Mouse (Mus musculus): ENCODE data around the gene Ak8. TPM values are rescaled to one million over a fixed set of nuclear protein-coding genes. Genes with fewer than 3 reads are reported as not detected.

The Ak8 gene
- polyA plus RNA-seq, 1 experiment from 2014 or later, result 0.72 TPM

GRCm38 (mm10) chr2:28692692-28693091, 7.3 kb upstream of the Ak8 start:
- WGBS, result 74% methylated on average over 9 of the region's 9 CpGs
- Histone ChIP-seq H3K4me3 (no peak overlapping the region), H3K36me3 (peaks cover 14% of the 10 kb centered on the region), H3K27ac (replicated peaks) (no peak overlapping the region), H3K4me1 (peaks cover 8% of the 10 kb centered on the region; the same call in 1 of the 2 replicates), H3K9me3 (replicated peaks) (no peaks in the 10 kb centered on the region), H3K27me3 (ENCODE audit: low read depth, poor library complexity, severe bottlenecking) (0 out of 2 replicates have a peak, but pooled peaks cover under 1% of the 10 kb centered on the region)
- no peak for DNase-seq (ENCODE audit: low spot score)

- Histone ChIP-seq H3K36me3 (no peaks in the 10 kb centered on the region), H3K27ac (replicated peaks) (no peak overlapping the region), H3K9me3 (replicated peaks) (no peaks in the 10 kb centered on the region), H3K27me3 (ENCODE audit: low read depth, poor library complexity, severe bottlenecking) (peaks cover 21% of the 10 kb centered on the region), H3K4me1 (peaks cover 45% of the 10 kb centered on the region), H3K4me3 (no peak overlapping the region)
- DNase-seq (ENCODE audit: low spot score), result no peak
- 77% methylated on average over 5 of the region's 5 CpGs for WGBS
Observed at GRCm38 (mm10) chr2:28698566-28698965, 1.4 kb upstream of the Ak8 start.

- DNase-seq (ENCODE audit: low spot score), result no peak
- no peaks in the 10 kb centered on the region for H3K9me3 ChIP-seq (replicated peaks)
- H3K36me3 ChIP-seq, result no peaks in the 10 kb centered on the region
- peaks cover 50% of the 10 kb centered on the region for H3K4me1 ChIP-seq
- H3K27me3 ChIP-seq (ENCODE audit: low read depth, poor library complexity, severe bottlenecking), result peaks cover 21% of the 10 kb centered on the region
- H3K4me3 ChIP-seq, result no peak overlapping the region
- H3K27ac ChIP-seq (replicated peaks), result no peak overlapping the region
- 74% methylated on average over 8 of the region's 8 CpGs for WGBS
Observed at GRCm38 (mm10) chr2:28701646-28702262, 1.8 kb downstream of the Ak8 start.

GRCm38 (mm10) chr2:28706106-28706636, 6.2 kb downstream of the Ak8 start:
- no peak for DNase-seq (ENCODE audit: low spot score)
- no peak overlapping the region for H3K4me3 ChIP-seq
- H3K27ac ChIP-seq (replicated peaks), result no peak overlapping the region
- peaks cover under 1% of the 10 kb centered on the region; the same call in 1 of the 2 replicates for H3K27me3 ChIP-seq (ENCODE audit: low read depth, poor library complexity, severe bottlenecking)
- 76% methylated on average over 8 of the region's 8 CpGs for WGBS
- peaks cover 22% of the 10 kb centered on the region for H3K4me1 ChIP-seq
- no peaks in the 10 kb centered on the region for H3K9me3 ChIP-seq (replicated peaks)
- H3K36me3 ChIP-seq, result no peaks in the 10 kb centered on the region

GRCm38 (mm10) chr2:28706787-28707186, 6.8 kb downstream of the Ak8 start:
- no peak overlapping the region for H3K4me3 ChIP-seq
- no peaks in the 10 kb centered on the region for H3K36me3 ChIP-seq
- no peaks in the 10 kb centered on the region for H3K9me3 ChIP-seq (replicated peaks)
- peaks cover 23% of the 10 kb centered on the region for H3K4me1 ChIP-seq
- no peaks in the 10 kb centered on the region for H3K27me3 ChIP-seq (ENCODE audit: low read depth, poor library complexity, severe bottlenecking)
- DNase-seq (ENCODE audit: low spot score), result no peak
- WGBS, result 81% methylated on average over 6 of the region's 6 CpGs
- no peak overlapping the region for H3K27ac ChIP-seq (replicated peaks)

GRCm38 (mm10) chr2:28713036-28713435, 13.1 kb downstream of the Ak8 start:
- Histone ChIP-seq H3K4me1 (peaks cover 9% of the 10 kb centered on the region), H3K36me3 (no peaks in the 10 kb centered on the region), H3K4me3 (no peak overlapping the region), H3K9me3 (replicated peaks) (no peaks in the 10 kb centered on the region), H3K27me3 (ENCODE audit: low read depth, poor library complexity, severe bottlenecking) (peaks cover 4% of the 10 kb centered on the region; the same call in 1 of the 2 replicates), H3K27ac (replicated peaks) (0 out of 2 replicates have a peak overlapping the region, but pooled peaks have one; percentile 38)
- 85% methylated on average over 8 of the region's 8 CpGs for WGBS
- DNase-seq (ENCODE audit: low spot score), result no peak

GRCm38 (mm10) chr2:28722419-28722818, 22.5 kb downstream of the Ak8 start:
- Histone ChIP-seq H3K27ac (replicated peaks) (no peak overlapping the region), H3K9me3 (replicated peaks) (no peaks in the 10 kb centered on the region), H3K36me3 (no peaks in the 10 kb centered on the region), H3K4me1 (peaks cover 24% of the 10 kb centered on the region), H3K4me3 (no peak overlapping the region), H3K27me3 (ENCODE audit: low read depth, poor library complexity, severe bottlenecking) (no peaks in the 10 kb centered on the region)
- DNase-seq (ENCODE audit: low spot score), result no peak
- WGBS, result 92% methylated on average over 8 of the region's 8 CpGs

- Histone ChIP-seq H3K4me1 (peaks cover 32% of the 10 kb centered on the region), H3K27me3 (ENCODE audit: low read depth, poor library complexity, severe bottlenecking) (peaks cover 10% of the 10 kb centered on the region; the same call in 1 of the 2 replicates), H3K36me3 (no peaks in the 10 kb centered on the region), H3K27ac (replicated peaks) (no peak overlapping the region), H3K9me3 (replicated peaks) (no peaks in the 10 kb centered on the region), H3K4me3 (no peak overlapping the region)
- WGBS, result 70% methylated on average over 9 of the region's 9 CpGs
- DNase-seq (ENCODE audit: low spot score), result no peak
Observed at GRCm38 (mm10) chr2:28723912-28724311, 23.9 kb downstream of the Ak8 start.

- Histone ChIP-seq H3K4me3 (no peak overlapping the region), H3K4me1 (peaks cover 26% of the 10 kb centered on the region), H3K27me3 (ENCODE audit: low read depth, poor library complexity, severe bottlenecking) (peaks cover 10% of the 10 kb centered on the region; the same call in 1 of the 2 replicates), H3K36me3 (no peaks in the 10 kb centered on the region), H3K9me3 (replicated peaks) (no peaks in the 10 kb centered on the region), H3K27ac (replicated peaks) (peak overlapping the region; percentile 68)
- no peak for DNase-seq (ENCODE audit: low spot score)
- 31% methylated on average over 16 of the region's 16 CpGs for WGBS
Observed at GRCm38 (mm10) chr2:28727786-28728404, 27.9 kb downstream of the Ak8 start.

GRCm38 (mm10) chr2:28730676-28731075, 30.7 kb downstream of the Ak8 start:
- H3K9me3 ChIP-seq (replicated peaks), result no peaks in the 10 kb centered on the region
- H3K4me3 ChIP-seq, result no peak overlapping the region
- peaks cover 10% of the 10 kb centered on the region; the same call in 1 of the 2 replicates for H3K27me3 ChIP-seq (ENCODE audit: low read depth, poor library complexity, severe bottlenecking)
- DNase-seq (ENCODE audit: low spot score), result no peak
- H3K4me1 ChIP-seq, result peaks cover 21% of the 10 kb centered on the region
- H3K36me3 ChIP-seq, result no peaks in the 10 kb centered on the region
- H3K27ac ChIP-seq (replicated peaks), result no peak overlapping the region

GRCm38 (mm10) chr2:28737112-28737511, 37.1 kb downstream of the Ak8 start:
- Histone ChIP-seq H3K4me3 (no peak overlapping the region), H3K4me1 (peaks cover 8% of the 10 kb centered on the region), H3K27me3 (ENCODE audit: low read depth, poor library complexity, severe bottlenecking) (no peaks in the 10 kb centered on the region), H3K36me3 (no peaks in the 10 kb centered on the region), H3K9me3 (replicated peaks) (no peaks in the 10 kb centered on the region), H3K27ac (replicated peaks) (no peak overlapping the region)
- DNase-seq (ENCODE audit: low spot score), result no peak
- 90% methylated on average over 5 of the region's 5 CpGs for WGBS

- H3K9me3 ChIP-seq (replicated peaks), result no peaks in the 10 kb centered on the region
- no peak overlapping the region for H3K4me3 ChIP-seq
- WGBS, result 85% methylated on average over 5 of the region's 5 CpGs
- H3K36me3 ChIP-seq, result no peaks in the 10 kb centered on the region
- no peaks in the 10 kb centered on the region for H3K27me3 ChIP-seq (ENCODE audit: low read depth, poor library complexity, severe bottlenecking)
- peaks cover 8% of the 10 kb centered on the region for H3K4me1 ChIP-seq
- DNase-seq (ENCODE audit: low spot score), result no peak
- no peak overlapping the region for H3K27ac ChIP-seq (replicated peaks)
Observed at GRCm38 (mm10) chr2:28740159-28740558, 40.2 kb downstream of the Ak8 start.

GRCm38 (mm10) chr2:28742701-28743100, 42.7 kb downstream of the Ak8 start:
- Histone ChIP-seq H3K9me3 (replicated peaks) (no peaks in the 10 kb centered on the region), H3K27ac (replicated peaks) (no peak overlapping the region), H3K36me3 (no peaks in the 10 kb centered on the region), H3K4me1 (peaks cover 8% of the 10 kb centered on the region), H3K4me3 (no peak overlapping the region), H3K27me3 (ENCODE audit: low read depth, poor library complexity, severe bottlenecking) (peaks cover 12% of the 10 kb centered on the region; the same call in 1 of the 2 replicates)
- WGBS, result 82% methylated on average over 8 of the region's 8 CpGs
- no peak for DNase-seq (ENCODE audit: low spot score)
